Mouse (Mus musculus) kidney, postnatal 0 days (tissue): ENCODE data around the gene Ehhadh. TPM values are rescaled to one million over a fixed set of nuclear protein-coding genes. Genes with fewer than 3 reads are reported as not detected.
A peak's percentile ranks its signal among the peaks of the same experiment; 100 is the strongest.
"Not testable (repeated sequence)": the region's sequence is repeated elsewhere in the genome, so short reads cannot be mapped to it uniquely, and the experiment has no call there.

Source experiments
- ATAC-seq: fragments of 200-750 bp; cut with Nextera tagmentation; replicated peaks from 2 replicates; pipeline ENCODE4 v1.8.0; 2017; ENCODE audit warnings: low read depth, moderate number of reproducible peaks, moderate TSS enrichment, moderate library complexity; ENCODE audit not compliant: low FRiP score
- DNase-seq: peaks from one replicate; pipeline ENCODE4 v3.0.0-alpha.2; 2016; ENCODE audit warnings: low spot score
- H3K27ac ChIP-seq: fragments of 300-500 bp; sonication (generic); 2 replicates; pipeline ENCODE4 v1.5.1; 2014; ENCODE audit warnings: mild to moderate bottlenecking
- H3K27me3 ChIP-seq: fragments of 300-500 bp; sonication (generic); 2 replicates; pipeline ENCODE4 v1.6.1; 2014; ENCODE audit warnings: low read length, mixed read lengths; ENCODE audit not compliant: insufficient read depth
- H3K36me3 ChIP-seq: fragments of 300-500 bp; sonication (generic); 2 replicates; pipeline ENCODE4 v1.6.1; 2014; ENCODE audit warnings: low read length, mixed read lengths; ENCODE audit not compliant: insufficient read depth
- H3K4me1 ChIP-seq: fragments of 300-500 bp; sonication (generic); replicated peaks from 2 replicates; pipeline ENCODE4 v1.6.1; 2014; ENCODE audit warnings: antibody characterized with exemption, low read length, mixed read lengths; ENCODE audit not compliant: insufficient read depth
- H3K4me2 ChIP-seq: fragments of 300-500 bp; sonication (generic); 2 replicates; pipeline ENCODE4 v1.6.1; 2014; ENCODE audit warnings: mild to moderate bottlenecking, low read length, moderate library complexity, mixed read lengths
- H3K4me3 ChIP-seq: fragments of 300-500 bp; sonication (generic); replicated peaks from 2 replicates; pipeline ENCODE4 v1.5.1; 2014; ENCODE audit warnings: low read depth, low read length
- H3K9ac ChIP-seq: fragments of 300-500 bp; sonication (generic); 2 replicates; pipeline ENCODE4 v1.6.1; 2014; ENCODE audit warnings: low read depth, low read length
- H3K9me3 ChIP-seq: fragments of 300-500 bp; sonication (generic); replicated peaks from 2 replicates; pipeline ENCODE4 v1.6.1; 2016; ENCODE audit warnings: low read length, inconsistent platforms, mixed read lengths
- CTCF ChIP-seq: IDR thresholded peaks from 2 replicates; pipeline ENCODE4 v1.5.1; 2016; ENCODE audit warnings: antibody characterized with exemption, low read depth, mild to moderate bottlenecking, moderate library complexity
- WGBS: fragments of 180-500 bp; shearing (Covaris S2); extraction: QIAGEN DNeasy Blood & Tissue Kit; methylation state at CpG from one replicate; pipeline ENCODE4 v1.1.7; 2014; 5-methylcytosine and 5-hydroxymethylcytosine counted together
- polyA plus RNA-seq: library from polyadenylated mRNA; unstranded; fragments of >200 nt; fragmentation: Nextera tagmentation; extraction: Ambion mirVana; gene quantifications from 2 replicates; pipeline ENCODE4 v1.2.1, GENCODE M21; 2015

Gene Ehhadh
- polyA plus RNA-seq, 1 experiment from 2014 or later, result 16.5 TPM

DNA sequence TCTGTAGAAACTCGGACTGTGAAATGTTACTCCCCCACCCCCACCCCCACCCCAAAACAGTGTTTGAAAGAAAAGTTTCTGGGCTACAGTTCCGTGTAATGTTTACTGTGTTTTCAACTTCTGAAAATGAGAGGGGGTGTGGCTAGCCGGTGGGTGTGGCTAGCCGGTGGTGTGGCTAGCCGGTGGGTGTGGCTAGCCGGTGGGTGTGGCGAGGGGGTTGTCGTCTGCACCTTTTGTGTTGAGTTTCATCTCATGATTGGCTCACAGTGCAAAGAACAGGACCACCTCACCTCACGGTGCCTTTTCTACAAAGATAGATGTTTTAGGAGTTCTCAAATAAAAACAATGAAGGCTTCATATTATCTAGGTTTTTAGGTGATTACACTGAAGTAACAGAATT lies 30.5 kb upstream of the Ehhadh start:
- peak; percentile 79 for ATAC-seq
- Histone ChIP-seq H3K27me3 (no peaks in the 10 kb centered on the region), H3K4me1 (no peaks in the 10 kb centered on the region), H3K9me3 (no peaks in the 10 kb centered on the region), H3K4me3 (no peak overlapping the region), H3K4me2 (peak overlapping the region; percentile 27), H3K36me3 (no peaks in the 10 kb centered on the region), H3K9ac (no peak overlapping the region), H3K27ac (no peak overlapping the region)
- WGBS, result 34% methylated on average over 9 of the region's 9 CpGs
- DNase-seq, result peak; percentile 68
- TF ChIP-seq CTCF, result no peak

DNA sequence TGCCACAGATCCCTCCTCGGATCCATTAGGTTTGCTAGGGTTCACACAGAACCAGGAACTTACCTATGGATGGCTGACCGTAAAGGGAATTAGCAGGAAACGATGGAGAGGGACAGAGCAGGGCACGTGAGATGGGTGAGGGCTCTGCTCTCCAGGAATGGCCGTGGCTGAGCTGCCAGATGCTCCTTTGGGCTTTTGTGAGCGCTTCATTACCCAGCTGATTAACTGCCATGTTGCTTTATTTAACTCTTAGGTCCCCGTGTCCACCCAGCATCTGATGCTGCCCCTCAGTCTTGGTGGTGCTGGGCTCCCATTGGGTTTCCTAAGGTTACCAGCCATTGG lies 28.0 kb upstream of the Ehhadh start:
- H3K27me3 ChIP-seq, result no peaks in the 10 kb centered on the region
- no peak overlapping the region for H3K4me3 ChIP-seq
- H3K9ac ChIP-seq, result 0 out of 2 replicates have a peak overlapping the region, but pooled peaks have one; percentile 31
- DNase-seq, result peak; percentile 64
- ATAC-seq, result peak; percentile 45; the same call in 1 of the 2 replicates
- no peaks in the 10 kb centered on the region for H3K9me3 ChIP-seq
- no peak for TF ChIP-seq CTCF
- H3K4me2 ChIP-seq, result peak overlapping the region; percentile 27; the same call in 1 of the 2 replicates
- H3K4me1 ChIP-seq, result no peaks in the 10 kb centered on the region
- peak overlapping the region; percentile 52; the same call in 1 of the 2 replicates for H3K27ac ChIP-seq
- H3K36me3 ChIP-seq, result no peaks in the 10 kb centered on the region
- whole genome bisulfite sequencing, result 16% methylated on average over 7 of the region's 7 CpGs

DNA sequence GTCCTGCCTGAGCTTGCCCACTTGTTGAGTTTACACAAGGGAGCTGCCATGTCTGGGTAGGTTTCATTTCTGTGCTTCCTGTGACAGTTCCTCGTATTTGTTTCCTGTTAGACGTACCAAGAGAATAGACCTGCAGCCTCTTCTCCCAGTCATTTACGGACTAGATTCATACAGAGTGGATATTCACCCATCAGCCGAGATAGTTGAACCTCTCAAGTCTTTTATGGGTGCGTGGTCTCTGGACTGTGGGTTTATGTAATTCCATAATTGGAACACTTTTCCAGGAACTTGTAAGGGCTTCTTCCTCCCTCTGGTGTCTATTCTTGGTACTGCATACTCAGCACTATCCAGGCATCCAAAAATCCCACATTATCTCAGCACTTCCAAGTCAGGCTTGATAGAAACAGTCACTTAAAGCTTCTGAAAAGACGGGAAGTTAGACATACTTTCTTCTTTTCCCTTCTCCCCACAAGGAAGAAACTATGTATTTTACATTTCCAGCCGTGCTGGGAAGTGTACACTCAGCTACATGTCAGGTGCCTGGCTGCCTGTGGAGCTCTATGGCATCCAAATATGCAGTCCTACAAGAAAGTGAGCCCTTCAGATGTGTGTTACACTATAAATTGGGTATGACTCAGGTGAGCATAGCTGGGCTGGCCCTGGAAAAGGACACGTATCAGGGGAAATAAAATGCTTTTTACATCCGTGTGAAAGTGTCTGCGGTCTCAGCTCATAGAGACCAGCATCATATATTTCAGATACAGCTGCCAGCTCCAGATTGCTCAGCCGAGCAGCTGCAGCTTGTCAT lies 27.5 kb upstream of the Ehhadh start:
- 38% methylated on average over 11 of the region's 11 CpGs for WGBS
- H3K9ac ChIP-seq, result 0 out of 2 replicates have a peak overlapping the region, but pooled peaks have one; percentile 31
- peak; percentile 4; the same call in 1 of the 2 replicates for ATAC-seq
- peak overlapping the region; percentile 41 for H3K4me2 ChIP-seq
- H3K27me3 ChIP-seq, result no peaks in the 10 kb centered on the region
- no peaks in the 10 kb centered on the region for H3K4me1 ChIP-seq
- peak overlapping the region; percentile 52 for H3K27ac ChIP-seq
- DNase-seq, result peak; percentile 82
- peak; percentile 93 for TF ChIP-seq CTCF
- no peaks in the 10 kb centered on the region for H3K36me3 ChIP-seq
- no peak overlapping the region for H3K4me3 ChIP-seq
- H3K9me3 ChIP-seq, result no peaks in the 10 kb centered on the region

DNA sequence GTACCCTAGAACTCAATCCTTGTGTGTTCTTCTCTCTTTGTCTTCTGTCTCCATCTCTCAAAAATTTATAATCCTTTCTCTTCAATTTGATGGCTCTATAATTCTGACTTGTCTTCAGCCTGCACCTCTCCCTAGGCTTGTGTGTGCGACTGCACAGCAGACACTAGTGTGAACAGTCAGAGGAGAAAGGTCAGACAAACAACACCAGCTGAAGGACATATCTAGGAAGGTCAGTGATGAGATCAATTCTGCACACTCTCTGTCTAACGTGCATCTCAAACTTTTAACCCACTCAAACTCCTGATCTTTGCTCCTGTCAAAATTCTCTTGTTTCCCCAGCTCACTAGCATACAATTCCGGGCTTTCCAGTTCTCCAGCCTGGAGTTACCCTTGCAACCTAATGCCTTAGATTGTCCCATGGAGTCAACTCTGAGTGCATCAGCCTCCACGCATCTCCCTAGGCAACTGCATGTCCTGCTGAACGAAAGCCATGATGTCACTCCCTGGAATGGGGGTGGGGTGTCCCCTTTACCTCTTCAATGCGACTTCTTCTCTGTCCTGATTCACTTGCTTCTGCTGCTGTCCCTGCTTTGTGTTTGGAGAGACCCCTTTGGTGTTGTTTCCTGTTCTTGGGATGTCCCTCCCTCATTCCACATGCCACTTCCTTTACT lies 25.7 kb upstream of the Ehhadh start:
- 58% methylated on average over 6 of the region's 6 CpGs for WGBS
- H3K9ac ChIP-seq, result no peak overlapping the region
- H3K27me3 ChIP-seq, result no peaks in the 10 kb centered on the region
- no peaks in the 10 kb centered on the region for H3K4me1 ChIP-seq
- no peak for TF ChIP-seq CTCF
- no peaks in the 10 kb centered on the region for H3K36me3 ChIP-seq
- H3K4me3 ChIP-seq, result no peak overlapping the region
- no peaks in the 10 kb centered on the region for H3K9me3 ChIP-seq
- H3K4me2 ChIP-seq, result no peak overlapping the region
- ATAC-seq, result no peak
- DNase-seq, result no peak
- H3K27ac ChIP-seq, result no peak overlapping the region

DNA sequence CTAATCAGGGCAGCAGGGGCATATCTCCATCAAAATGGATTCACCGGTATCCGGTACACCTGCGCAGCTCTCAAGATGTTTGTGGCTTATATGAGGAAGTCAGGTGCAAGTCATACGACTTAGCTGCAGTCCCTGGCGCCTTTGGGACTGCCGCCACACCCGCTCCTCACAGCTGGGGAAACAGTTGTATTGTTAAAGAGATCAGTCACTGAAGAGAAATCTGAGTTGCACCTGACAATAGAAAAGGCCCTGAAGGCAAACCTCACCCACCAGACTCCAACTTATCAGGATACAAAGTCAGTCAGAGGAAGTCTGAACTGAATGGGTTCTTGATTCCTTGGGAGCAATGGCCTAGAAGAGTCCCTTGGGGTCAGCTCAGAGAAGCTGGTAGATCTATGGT lies 20.2 kb upstream of the Ehhadh start:
- not testable (repeated sequence) for H3K4me2 ChIP-seq, H3K4me1 ChIP-seq, ATAC-seq, H3K9ac ChIP-seq, H3K9me3 ChIP-seq, H3K4me3 ChIP-seq, H3K36me3 ChIP-seq, H3K27me3 ChIP-seq, DNase-seq, H3K27ac ChIP-seq
- WGBS, result 94% methylated on average over 7 of the region's 7 CpGs

DNA sequence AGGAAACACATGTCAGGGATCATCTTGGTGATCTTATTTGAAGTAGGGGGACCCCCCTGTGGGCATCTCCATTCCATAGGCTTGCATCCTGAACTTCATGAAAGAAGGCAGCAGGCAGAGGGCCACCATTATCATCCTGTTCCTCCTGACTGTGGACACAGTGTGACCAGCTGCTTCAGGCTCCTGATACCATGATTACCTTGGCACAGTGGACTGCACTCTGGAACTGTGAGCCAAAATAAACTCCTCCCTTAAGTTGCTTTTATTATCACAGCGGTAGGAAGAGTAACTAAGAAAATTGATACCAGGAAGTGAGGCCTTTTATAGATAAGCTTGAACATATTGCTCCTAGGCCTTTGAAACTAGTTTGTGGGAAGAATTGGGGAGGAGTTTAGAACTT lies 19.3 kb upstream of the Ehhadh start:
- Histone ChIP-seq H3K27me3 (no peaks in the 10 kb centered on the region), H3K4me3 (no peak overlapping the region), H3K9ac (no peak overlapping the region), H3K4me2 (no peak overlapping the region), H3K36me3 (no peaks in the 10 kb centered on the region; the same call in 1 of the 2 replicates), H3K9me3 (no peaks in the 10 kb centered on the region), H3K4me1 (no peaks in the 10 kb centered on the region), H3K27ac (no peak overlapping the region)
- ATAC-seq, result no peak
- no peak for TF ChIP-seq CTCF
- DNase-seq, result no peak
- 70% methylated on average over 1 of the region's 1 CpGs for WGBS
